Mouse (Mus musculus) ES-Bruce4 (cell line): ENCODE results near the gene Tmem170b.

Experiments used
- CTCF ChIP-seq: IDR thresholded peaks from one replicate; pipeline ENCODE4 v1.8.1; 2011; ENCODE audit warnings: low read depth, low read length
- POLR2A ChIP-seq: IDR thresholded peaks from one replicate; pipeline ENCODE4 v1.8.1; 2011; ENCODE audit warnings: low read length; ENCODE audit not compliant: insufficient read depth

- TF ChIP-seq POLR2A = no peak
- no peak for TF ChIP-seq CTCF
Observed at GRCm38 (mm10) chr13:41689055-41689454, 83.3 kb downstream of the Tmem170b start.
